Mouse (Mus musculus) kidney, postnatal 25 days (tissue): ENCODE measurements around the gene Caps2.
"Not testable (repeated sequence)": the region's sequence is repeated elsewhere in the genome, so short reads cannot be mapped to it uniquely, and the experiment has no call there.

Source experiments
- DNase-seq, 2 experiments: peaks; one replicate each; pipeline ENCODE4 v3.0.0; 2021; ENCODE audit warnings: mixed read lengths in 2 of 2

The Caps2 gene

DNA sequence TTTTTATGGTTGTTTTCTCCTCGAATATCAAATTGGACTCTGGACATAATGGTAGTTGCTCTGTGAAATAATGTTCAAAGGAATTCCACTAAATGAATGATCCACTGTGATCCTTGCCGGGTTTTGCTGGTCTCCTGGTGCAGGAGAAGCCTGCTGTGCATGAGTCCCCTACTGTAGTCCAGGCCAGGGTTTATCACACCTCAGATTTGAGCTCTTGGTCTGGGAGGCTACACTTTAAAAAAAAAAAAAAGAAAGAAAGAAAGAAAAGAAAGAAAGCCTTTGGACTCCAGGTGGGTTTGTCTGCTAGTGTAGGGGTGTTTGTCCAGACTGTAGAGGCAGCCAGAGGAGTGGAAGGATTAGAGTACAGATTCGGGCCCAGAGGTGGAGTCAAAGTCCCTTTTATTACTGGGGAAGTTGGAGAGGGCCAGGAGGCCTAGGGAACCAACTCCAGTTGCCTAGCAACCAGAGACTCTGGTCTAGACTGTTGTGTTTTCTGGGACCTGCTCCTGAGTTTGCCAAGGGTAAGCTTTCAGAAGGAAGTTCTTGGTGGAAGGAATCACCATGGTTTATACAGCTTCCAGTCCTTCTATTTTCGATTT, at the start of gene Caps2:
TSS of gene Caps2 (plus strand) at position 454 of the 599 bp plus-strand sequence.
- peak; percentile 7 to 44 for DNase-seq

DNA sequence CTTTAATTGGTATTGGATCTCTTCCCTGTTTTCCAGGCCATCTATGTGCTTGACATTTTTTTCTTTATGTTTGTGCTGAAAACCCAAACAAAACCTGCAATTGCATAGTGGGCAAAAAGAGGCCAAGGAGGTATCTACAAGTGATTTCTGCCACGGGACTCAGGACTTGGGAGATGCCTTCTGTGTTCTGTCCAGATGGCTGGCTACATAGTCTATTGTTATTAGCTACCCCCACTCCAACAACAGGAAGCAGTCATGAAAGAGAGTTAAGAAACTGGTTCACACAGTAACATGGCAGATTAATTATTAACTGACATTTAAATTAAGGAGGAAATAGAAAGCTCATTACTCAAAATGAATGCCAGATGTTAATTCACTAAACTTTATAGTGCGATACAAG, 38.3 kb upstream of the Caps2 start:
- not testable (repeated sequence) for DNase-seq

DNA sequence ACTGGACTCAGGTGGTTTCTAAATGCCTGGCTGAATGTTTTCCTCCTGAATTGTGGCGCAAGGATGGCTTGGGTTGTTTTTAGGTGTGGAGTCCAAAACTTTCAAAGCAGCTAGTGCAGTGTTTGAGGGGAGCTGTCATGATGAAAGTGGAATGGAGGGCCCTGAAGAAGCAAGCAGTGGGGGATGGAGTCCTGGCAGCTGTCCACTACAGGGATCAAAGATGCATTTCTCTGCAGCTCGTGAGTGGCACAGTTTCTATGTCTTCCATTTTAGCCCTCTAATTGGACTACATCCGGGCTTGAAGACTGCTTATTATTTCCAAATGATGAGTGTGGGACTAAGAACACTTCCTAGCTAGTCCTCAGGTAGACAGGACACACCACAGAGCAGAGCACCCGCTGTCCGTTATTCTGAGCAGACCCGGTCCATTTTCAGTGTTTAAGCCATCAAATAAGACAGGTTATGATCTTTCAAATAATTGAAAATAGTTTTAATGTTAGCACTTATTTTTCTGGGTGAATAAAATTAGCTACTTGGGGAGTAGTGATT, 35.7 kb upstream of the Caps2 start:
- not testable (repeated sequence) for DNase-seq

DNA sequence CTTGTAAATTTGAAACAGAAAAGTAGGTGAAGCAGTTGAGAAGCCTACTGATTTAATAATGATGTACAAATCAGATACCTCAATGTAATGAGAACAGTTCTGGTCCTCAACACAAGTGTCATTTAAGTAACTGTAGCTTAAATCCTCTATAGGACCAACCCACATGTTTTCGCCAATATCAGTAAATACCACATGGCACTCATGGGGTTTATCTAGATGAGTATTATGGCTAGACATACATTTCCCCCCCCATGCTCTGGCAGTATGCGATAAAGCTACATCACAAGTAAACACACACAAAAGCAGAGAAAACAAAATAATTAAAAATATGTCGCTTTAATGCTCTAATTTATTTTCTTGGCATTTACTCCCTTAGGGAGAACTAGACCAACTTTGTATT, 31.2 kb upstream of the Caps2 start:
- no peak for DNase-seq

DNA sequence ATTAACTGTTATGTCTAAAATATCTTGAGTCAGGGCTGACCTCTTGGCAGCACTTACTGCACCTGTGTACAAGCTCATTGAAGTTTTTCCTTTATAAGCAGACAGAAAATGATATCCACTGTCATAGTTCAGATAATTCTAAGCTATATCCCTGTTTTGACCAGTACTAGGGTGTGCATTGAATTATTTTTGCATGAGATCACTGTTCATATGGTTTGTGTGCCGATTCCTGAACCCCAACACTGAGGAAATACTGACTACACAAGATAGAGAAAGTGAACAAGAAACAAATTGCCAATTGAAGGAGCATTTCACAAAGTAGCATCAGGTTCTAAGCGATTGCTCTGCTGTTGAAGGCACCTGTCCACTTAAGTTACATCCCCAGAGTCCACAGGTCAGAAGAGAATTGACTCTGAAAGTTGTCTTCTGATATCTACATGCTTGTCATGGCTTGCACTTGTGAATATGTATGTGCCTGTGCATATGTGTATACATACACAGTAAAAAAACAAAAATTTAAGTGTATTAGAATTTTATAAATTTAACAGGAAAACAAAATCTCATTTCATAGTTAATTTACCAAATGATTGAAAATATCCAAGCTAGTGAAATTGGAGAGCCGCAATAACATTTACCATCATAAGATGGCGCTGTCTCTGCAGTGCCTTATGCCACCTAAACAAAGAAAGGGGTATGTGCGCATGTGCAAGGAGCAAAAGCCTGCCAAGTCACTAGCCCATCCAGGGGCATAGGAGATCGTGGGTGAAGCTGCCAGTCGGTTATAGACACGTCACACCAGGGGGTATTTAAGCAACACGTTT, 25.2 kb upstream of the Caps2 start:
- DNase-seq: peak; percentile 28 to 54

DNA sequence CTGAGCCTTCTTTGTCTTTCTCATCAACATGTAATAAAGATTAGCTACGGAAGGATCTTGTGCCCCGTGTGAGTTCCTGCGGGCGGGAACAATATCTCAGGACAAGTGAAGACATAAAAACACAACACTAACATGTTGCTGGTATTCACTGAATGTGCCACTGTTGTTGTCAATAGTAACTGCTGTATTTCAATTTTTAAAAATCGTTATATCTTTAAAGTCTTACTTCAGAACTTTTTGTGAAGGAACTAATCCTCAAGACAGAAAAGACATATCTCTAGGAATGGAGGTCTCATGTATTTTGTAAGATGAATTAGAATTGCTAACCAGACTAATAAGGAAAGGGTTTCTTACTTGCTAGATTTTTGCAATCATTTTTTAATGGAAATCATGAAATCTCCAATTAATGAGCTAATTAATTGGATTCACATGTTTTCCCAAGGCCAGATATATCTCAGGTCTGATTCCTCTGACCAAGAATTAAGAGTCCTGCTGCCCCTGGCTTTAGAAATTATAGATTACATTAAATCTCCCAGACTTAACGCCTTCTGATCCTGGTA, 24.5 kb upstream of the Caps2 start:
- no peak for DNase-seq

DNA sequence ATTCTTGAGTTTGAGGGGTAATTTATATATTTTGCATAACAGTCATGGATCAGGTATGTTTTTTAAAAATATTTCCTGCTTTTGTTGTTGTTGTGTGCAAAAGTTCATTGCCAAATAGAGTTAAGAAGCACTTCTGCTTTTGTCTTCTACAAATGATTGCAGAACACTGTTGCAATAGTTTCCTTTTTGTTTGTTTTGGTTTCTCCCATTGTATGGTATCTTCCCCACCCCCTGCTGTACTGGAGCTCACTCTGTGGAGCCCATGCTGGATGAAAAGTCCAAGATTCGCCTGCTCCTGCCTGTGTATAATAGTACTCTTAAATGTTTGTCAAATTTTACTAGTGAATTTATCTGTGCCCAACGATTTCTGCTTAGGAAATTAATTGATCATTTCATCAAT, 23.6 kb upstream of the Caps2 start:
- no peak for DNase-seq

DNA sequence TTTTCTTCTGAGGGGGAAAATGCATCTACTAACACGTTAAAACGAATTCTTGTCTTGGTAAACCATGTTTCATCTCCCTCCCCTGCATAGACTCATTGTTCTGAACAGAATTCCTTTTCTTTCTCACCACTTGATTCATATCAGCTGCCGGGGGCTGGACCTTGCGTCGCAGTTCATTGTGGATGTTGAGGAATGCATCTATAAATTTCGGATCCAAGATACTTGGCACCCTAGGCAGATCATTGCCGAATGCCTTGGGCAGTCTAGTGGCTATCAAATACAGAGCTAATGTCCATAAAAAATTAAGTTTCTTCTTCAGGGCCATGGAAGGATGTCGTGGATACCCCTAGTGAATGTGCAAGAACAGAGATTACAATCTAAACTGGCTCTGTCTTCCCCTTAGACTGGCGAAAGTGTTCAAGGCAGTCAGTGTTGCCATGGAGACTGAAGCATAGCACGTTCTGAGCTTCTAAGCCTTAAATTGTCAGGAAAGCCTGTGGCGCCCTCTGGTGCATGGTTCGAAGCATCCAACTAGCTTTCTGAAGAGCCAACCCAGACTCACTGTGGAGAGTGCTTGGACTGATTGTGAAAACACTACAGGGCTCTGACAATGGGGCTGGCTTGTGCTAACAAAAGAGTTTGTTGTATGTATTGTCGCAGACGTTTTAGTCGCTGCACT, 3.4 kb upstream of the Caps2 start, which contains the start of gene Glipr1l3:
TSS of gene Glipr1l3 (minus strand) at position 446 of the 679 bp plus-strand sequence.
- peak; percentile 68 to 76 for DNase-seq

DNA sequence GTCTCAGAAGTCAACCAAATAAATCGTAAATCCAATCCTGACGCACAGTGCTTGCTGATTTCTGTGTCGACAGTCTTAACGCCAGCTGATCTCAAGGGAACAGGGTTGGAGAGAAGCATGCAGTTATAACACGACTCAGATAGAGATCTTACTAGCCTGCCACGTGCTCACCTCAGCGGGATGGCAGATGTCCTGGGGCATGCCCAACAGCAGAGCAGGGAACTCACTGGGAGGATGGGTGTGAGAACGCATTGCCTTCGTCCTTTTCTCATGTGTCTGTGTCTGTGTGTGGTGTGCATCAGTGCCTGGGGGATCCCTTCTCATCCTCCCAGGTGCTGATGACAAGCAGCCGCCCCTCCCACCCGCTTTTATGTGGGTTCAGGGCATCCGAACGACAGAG, 13.6 kb downstream of the Caps2 start:
- DNase-seq: not testable (repeated sequence)

DNA sequence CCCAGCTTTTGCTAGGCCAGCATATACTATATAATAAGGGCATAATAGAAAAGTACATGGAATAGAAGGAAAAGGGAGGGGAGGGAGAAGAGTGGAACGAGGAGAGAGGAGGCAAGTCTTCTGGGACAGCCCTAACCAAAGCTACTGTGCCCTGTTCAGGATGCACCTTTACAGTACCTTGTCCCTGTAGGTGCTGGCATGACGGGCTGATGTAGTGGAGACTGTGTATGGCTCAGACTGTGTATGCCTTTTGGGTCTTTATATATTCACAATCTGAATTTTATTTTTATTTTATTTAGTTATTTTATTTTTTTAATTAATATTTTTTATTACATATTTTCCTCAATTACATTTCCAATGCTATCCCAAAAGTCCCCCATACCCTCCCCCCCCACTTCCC, 30.5 kb downstream of the Caps2 start:
- DNase-seq: not testable (repeated sequence)

DNA sequence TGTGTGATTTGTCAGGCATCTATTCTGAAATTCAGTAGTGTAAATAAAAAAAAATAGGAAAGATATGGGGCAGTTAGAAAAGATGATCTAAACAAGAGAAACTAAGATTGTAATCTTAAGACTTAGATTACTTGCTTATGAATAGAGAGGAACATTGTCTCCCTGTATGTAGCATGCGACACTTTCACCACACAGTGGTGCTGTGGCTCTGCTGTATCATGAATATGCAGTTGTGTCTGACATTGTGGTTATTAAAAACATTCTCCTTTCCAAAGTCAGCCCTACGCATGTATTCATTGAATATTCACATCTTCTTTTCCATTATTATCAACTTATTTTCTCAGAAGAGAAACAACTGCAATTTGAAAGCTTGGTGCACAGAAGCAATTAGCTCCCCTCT, 40.0 kb downstream of the Caps2 start:
- peak; percentile 29 to 35 for DNase-seq

DNA sequence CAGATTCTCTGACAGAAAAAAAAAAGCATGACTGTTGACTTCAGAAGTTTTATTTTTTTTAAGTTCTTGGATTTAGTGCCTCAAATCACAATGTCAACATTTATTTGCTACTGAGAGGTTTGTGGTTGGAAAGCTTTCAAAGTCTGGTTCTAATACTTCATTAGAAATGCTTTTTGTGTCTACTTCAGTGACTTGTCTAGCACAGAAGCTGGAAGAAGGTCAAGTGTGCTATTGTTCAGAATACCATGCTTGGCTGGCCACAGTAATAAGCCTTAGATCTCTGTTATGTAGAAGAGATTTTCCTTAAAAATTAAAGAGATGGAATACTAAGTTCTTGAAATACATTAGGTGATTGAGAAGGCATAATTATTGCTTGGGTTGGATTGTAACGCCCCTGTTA, 63.7 kb downstream of the Caps2 start:
- DNase-seq: no peak

DNA sequence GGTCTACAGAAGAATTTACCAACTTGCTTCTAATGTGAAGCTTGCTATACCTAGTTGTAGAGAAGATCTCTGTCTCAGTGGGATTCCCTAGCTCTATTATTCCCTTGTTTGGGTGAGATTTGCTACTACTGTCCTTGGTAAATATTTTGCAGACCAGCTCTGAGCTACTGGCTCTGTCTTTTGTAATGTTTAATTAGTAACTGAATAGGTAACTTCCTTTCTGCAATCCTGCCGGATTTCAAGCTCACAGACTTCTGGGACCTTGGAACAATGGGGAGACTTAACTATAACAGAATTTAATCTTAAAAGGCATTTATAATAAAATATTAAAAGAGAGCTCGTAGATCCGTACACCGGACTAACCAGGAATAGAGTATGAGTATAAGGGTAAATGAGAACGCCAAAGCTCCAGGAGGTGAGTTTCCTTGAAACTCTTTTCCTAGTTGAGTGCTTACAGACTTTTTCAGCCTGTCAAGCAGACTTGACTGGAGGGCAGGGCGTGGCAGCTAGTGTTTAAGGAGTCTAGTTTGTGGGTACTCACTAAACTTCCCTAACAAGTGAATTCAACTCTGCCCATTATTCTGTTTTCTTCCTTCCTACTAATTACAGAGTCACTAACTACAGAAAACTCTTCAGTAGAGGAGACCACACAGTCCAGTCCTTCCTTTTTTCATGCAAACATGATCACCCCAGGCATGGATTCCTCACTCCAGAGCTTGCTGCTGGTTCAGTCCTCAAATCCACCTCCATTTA, 65.8 kb downstream of the Caps2 start:
- DNase-seq: peak; percentile 26 to 34

DNA sequence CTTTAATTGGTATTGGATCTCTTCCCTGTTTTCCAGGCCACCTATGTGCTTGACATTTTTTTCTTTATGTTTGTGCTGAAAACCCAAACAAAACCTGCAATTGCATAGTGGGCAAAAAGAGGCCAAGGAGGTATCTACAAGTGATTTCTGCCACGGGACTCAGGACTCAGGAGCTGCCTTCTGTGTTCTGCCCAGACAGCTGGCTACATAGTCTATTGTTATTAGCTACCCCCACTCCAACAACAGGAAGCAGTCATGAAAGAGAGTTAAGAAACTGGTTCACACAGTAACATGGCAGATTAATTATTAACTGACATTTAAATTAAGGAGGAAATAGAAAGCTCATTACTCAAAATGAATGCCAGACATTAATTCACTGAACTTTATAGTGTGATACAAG, 69.3 kb downstream of the Caps2 start:
- DNase-seq: not testable (repeated sequence)

DNA sequence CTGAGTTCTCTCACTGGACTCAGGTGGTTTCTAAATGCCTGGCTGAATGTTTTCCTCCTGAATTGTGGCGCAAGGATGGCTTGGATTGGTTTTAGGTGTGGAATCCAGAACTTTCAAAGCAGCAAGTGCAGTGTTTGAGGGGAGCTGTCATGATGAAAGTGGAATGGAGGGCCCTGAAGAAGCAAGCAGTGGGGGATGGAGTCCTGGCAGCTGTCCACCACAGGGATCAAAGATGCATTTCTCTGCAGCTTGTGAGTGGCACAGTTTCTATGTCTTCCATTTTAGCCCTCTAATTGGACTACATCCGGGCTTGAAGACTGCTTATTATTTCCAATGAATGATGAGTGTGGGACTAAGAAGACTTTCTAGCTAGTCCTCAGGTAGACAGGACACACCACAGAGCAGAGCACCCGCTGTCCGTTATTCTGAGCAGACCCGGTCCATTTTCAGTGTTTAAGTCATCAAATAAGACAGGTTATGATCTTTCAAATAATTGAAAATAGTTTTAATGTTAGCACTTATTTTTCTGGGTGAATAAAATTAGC, 72.0 kb downstream of the Caps2 start:
- not testable (repeated sequence) for DNase-seq

DNA sequence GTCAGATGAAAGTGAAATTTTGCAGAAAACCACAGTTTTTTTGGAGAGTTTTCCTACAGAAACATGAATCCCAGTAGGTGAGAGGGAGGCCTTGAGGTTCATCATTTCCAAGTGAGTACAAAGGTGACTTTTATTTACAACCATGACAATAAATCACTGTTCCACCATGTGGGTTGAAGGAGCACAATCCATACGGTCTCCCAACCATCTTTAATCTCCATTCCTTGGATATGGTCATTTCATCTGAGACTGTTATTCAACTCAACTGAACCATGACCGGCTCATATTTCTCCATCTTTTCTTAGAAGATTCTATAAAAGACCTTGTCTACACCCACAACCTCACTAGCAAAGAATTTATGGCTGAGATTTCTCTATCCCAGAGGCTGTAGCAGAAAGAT, 84.9 kb downstream of the Caps2 start:
- no peak for DNase-seq

DNA sequence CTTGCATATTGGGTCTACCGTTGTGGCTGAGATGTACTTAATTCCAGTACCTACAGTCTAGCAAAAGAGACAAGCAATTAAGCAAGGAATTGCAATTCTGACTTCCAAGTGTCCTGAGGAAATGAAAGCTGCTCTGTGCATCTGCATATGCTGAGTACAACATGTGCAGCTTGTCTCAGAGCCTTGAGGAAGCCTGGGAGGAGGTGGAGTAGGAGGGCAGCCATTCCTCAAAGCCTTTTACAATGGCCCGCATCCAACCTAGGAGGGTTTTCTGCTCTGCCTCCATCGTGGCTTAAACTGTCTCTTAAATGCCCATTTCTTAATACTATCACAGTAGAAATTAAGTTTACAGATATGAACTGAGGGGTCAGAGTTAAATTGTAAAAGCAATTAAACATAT, 100.0 kb downstream of the Caps2 start:
- no peak for DNase-seq
